Mouse (Mus musculus): ENCODE measurements around the gene Gm13420.

Gm13420 gene

GRCm38 (mm10) chr2:29703104-29704081, 48.1 kb downstream of the Gm13420 start:
- intact Hi-C loops (cut with DNase I): no loop called here

- intact Hi-C loops (cut with DNase I): no loop called here
Observed at GRCm38 (mm10) chr2:29702189-29702588, 49.3 kb downstream of the Gm13420 start.

- intact Hi-C loops (cut with DNase I): no loop called here
Observed at GRCm38 (mm10) chr2:29701393-29701792, 50.1 kb downstream of the Gm13420 start.

- intact Hi-C loops (cut with DNase I): no loop called here
Observed at GRCm38 (mm10) chr2:29700898-29701297, 50.6 kb downstream of the Gm13420 start.

- intact Hi-C loops (cut with DNase I): no loop called here
Observed at GRCm38 (mm10) chr2:29698421-29699290, 52.8 kb downstream of the Gm13420 start.

GRCm38 (mm10) chr2:29696207-29696800, 55.2 kb downstream of the Gm13420 start:
- intact Hi-C loops (cut with DNase I): no loop called here
